Mouse (Mus musculus) liver, embryonic 14.5 days (tissue): ENCODE data around the gene Jund.

ENCODE experiments used
- CTCF ChIP-seq: IDR thresholded peaks from 2 replicates; pipeline ENCODE4 v1.5.1; 2016; ENCODE audit warnings: antibody characterized with exemption, low read depth, control low read depth
- EP300 ChIP-seq: IDR thresholded peaks from 2 replicates; pipeline ENCODE4 v1.6.1; 2016; ENCODE audit warnings: antibody characterized with exemption, low read depth

- TF ChIP-seq EP300: no peak
- no peak for TF ChIP-seq CTCF
These were observed 24.0 kb upstream of the Jund start for GRCm38 (mm10) chr8:70674716-70675115.
